Mouse (Mus musculus): ENCODE measurements around the gene Cemip. TPM values are rescaled to one million over a fixed set of nuclear protein-coding genes. Genes with fewer than 3 reads are reported as not detected.

Gene Cemip
- polyA plus RNA-seq, 1 experiment = 0.65 TPM

GRCm38 (mm10) chr7:83949662-83950061 lies 136.6 kb downstream of the Cemip start:
- WGBS = 75% methylated on average over 6 of the region's 6 CpGs
- no peak overlapping the region for H3K4me3 ChIP-seq (replicated peaks; ENCODE audit: extremely low read depth, low read depth, low read length)
- no peaks in the 10 kb centered on the region for H3K4me1 ChIP-seq (ENCODE audit: control insufficient read depth, insufficient read depth, low read length)
- TF ChIP-seq POLR2A (IDR thresholded peaks at IDR 0.05; ENCODE audit: borderline replicate concordance, extremely low read depth, low read depth, low read length) (no peak), CTCF (IDR thresholded peaks at IDR 0.05; ENCODE audit: insufficient read depth, low read length) (no peak)
- no peak for DNase-seq

DNA sequence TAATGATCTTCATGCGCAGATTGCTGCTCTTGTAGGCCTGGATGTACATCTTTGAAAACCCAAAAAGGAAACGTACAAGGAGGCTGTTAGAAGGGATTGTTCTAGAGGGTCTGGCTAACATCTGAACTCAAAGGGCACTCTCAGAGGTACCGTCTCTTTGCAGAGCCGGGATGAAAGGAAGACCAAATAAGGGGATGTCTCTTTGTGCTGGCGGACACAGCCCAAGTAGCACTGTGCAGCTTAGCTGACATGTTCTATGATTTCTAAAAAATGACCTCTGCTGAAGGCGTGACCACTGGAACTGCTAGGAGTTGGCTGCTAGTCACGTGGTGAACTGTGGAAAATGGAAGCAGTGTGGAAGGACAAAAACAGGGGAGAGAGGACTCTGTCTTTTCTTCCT lies 137.6 kb downstream of the Cemip start:
- H3K4me1 ChIP-seq (ENCODE audit: control insufficient read depth, insufficient read depth, low read length) = no peaks in the 10 kb centered on the region
- no peak for DNase-seq
- no peak for TF ChIP-seq POLR2A (IDR thresholded peaks at IDR 0.05; ENCODE audit: borderline replicate concordance, extremely low read depth, low read depth, low read length)
- TF ChIP-seq CTCF (IDR thresholded peaks at IDR 0.05; ENCODE audit: insufficient read depth, low read length) = no peak
- no peak overlapping the region for H3K4me3 ChIP-seq (replicated peaks; ENCODE audit: extremely low read depth, low read depth, low read length)
- WGBS = 69% methylated on average over 7 of the region's 7 CpGs

GRCm38 (mm10) chr7:83941701-83942101 lies 144.6 kb downstream of the Cemip start:
- WGBS = 79% methylated on average over 8 of the region's 8 CpGs
- DNase-seq = no peak
- no peak for TF ChIP-seq CTCF (IDR thresholded peaks at IDR 0.05; ENCODE audit: insufficient read depth, low read length)
- no peak for TF ChIP-seq POLR2A (IDR thresholded peaks at IDR 0.05; ENCODE audit: borderline replicate concordance, extremely low read depth, low read depth, low read length)
- Histone ChIP-seq H3K4me1 (ENCODE audit: control insufficient read depth, insufficient read depth, low read length) (no peaks in the 10 kb centered on the region), H3K4me3 (replicated peaks; ENCODE audit: extremely low read depth, low read depth, low read length) (no peak overlapping the region)

DNA sequence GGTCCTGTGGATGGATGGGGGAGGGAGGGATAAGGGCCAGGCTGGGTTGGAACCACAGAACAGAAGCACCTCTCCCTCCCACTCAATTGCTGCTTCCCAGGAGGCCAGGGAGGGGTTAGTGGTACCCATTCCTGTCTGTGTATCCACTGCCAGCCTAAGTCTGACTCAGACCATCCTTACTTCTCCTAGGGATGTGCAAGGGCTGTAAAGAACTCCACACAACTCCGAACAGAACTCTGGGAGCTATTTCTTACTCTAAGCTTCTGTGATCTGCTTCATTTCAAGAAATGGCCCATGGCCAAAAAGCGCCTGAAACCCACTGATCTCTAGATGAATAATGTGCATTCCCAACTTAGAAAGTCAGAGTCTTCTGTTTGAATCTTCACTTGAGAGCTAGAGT lies 146.2 kb downstream of the Cemip start:
- no peaks in the 10 kb centered on the region for H3K4me1 ChIP-seq (ENCODE audit: control insufficient read depth, insufficient read depth, low read length)
- no peak for DNase-seq
- WGBS = 69% methylated on average over 2 of the region's 2 CpGs
- no peak for TF ChIP-seq POLR2A (IDR thresholded peaks at IDR 0.05; ENCODE audit: borderline replicate concordance, extremely low read depth, low read depth, low read length)
- no peak for TF ChIP-seq CTCF (IDR thresholded peaks at IDR 0.05; ENCODE audit: insufficient read depth, low read length)
- H3K4me3 ChIP-seq (replicated peaks; ENCODE audit: extremely low read depth, low read depth, low read length) = no peak overlapping the region

DNA sequence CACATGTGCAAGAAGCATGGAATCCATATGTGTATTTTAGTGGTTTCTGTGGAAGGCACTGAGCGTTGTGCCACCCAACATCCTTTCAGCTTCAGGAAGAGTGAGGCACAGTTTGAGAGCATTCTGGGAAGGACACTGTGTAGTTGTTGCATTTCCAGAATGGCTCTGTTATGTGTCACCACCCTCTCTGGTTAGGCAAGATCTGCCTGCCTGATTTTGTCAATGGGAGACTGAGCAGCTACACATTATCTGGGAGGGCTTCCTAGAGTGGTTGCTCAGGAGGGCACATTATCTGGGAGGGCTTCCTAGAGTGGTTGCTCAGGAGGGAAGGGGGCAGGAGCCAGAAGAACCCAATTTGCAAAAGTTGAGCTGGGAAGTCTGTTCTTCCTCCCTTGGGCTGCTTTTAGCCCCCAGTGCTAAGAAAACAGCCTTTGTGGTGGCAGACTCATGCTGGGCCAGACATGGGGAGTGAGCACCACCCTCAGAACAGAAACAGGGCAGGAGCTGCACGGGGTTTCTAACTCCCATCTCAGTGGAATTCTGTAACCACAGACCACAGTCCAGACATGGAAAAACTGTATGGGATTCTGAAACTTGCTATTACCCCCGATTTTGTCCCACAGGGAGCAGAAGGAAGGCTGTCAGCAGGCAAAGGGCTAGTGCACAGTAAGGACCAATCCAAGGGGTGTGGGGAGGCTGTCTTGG lies 147.1 kb downstream of the Cemip start:
- WGBS = 70% methylated on average over 3 of the region's 3 CpGs
- TF ChIP-seq CTCF (IDR thresholded peaks at IDR 0.05; ENCODE audit: insufficient read depth, low read length) (no peak), POLR2A (IDR thresholded peaks at IDR 0.05; ENCODE audit: borderline replicate concordance, extremely low read depth, low read depth, low read length) (no peak)
- DNase-seq = no peak
- H3K4me1 ChIP-seq (ENCODE audit: control insufficient read depth, insufficient read depth, low read length) = no peaks in the 10 kb centered on the region
- no peak overlapping the region for H3K4me3 ChIP-seq (replicated peaks; ENCODE audit: extremely low read depth, low read depth, low read length)

GRCm38 (mm10) chr7:83921637-83922036 lies 164.7 kb downstream of the Cemip start:
- 41% methylated on average over 3 of the region's 3 CpGs for WGBS
- no peak for TF ChIP-seq POLR2A (IDR thresholded peaks at IDR 0.05; ENCODE audit: borderline replicate concordance, extremely low read depth, low read depth, low read length)
- TF ChIP-seq CTCF (IDR thresholded peaks at IDR 0.05; ENCODE audit: insufficient read depth, low read length) = no peak
- no peak for DNase-seq
- no peak overlapping the region for H3K4me3 ChIP-seq (replicated peaks; ENCODE audit: extremely low read depth, low read depth, low read length)
- no peaks in the 10 kb centered on the region for H3K4me1 ChIP-seq (ENCODE audit: control insufficient read depth, insufficient read depth, low read length)

DNA sequence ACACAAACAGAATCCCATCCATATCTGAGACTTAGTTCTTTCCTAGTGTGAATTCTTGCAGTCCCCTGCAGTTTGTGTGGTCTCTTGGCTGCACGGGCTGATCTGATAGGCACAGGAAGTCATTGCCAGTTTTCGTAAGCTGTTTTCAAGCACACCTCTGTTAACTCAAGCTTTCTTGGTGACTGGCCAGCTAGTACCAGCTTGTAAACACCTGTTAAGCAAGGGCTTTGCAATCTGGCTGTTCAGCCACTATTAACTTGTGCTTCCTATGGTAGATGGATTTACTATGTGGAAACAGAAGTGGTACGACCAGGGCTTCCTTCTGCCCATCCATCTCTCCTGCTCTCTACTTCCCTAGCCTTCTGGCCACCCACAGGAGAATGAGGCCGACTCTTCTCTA lies 166.1 kb downstream of the Cemip start:
- H3K4me1 ChIP-seq (ENCODE audit: control insufficient read depth, insufficient read depth, low read length) = no peaks in the 10 kb centered on the region
- no peak overlapping the region for H3K4me3 ChIP-seq (replicated peaks; ENCODE audit: extremely low read depth, low read depth, low read length)
- TF ChIP-seq POLR2A (IDR thresholded peaks at IDR 0.05; ENCODE audit: borderline replicate concordance, extremely low read depth, low read depth, low read length) (no peak), CTCF (IDR thresholded peaks at IDR 0.05; ENCODE audit: insufficient read depth, low read length) (no peak)
- 46% methylated on average over 4 of the region's 4 CpGs for whole genome bisulfite sequencing
- DNase-seq = no peak

- peak; percentile 76 for DNase-seq
- TF ChIP-seq POLR2A (IDR thresholded peaks at IDR 0.05; ENCODE audit: borderline replicate concordance, extremely low read depth, low read depth, low read length) = no peak
- TF ChIP-seq CTCF (IDR thresholded peaks at IDR 0.05; ENCODE audit: insufficient read depth, low read length) = peak; percentile 85
- H3K4me3 ChIP-seq (replicated peaks; ENCODE audit: extremely low read depth, low read depth, low read length) = no peak overlapping the region
- WGBS = under 1% methylated on average over 3 of the region's 3 CpGs
- no peaks in the 10 kb centered on the region for H3K4me1 ChIP-seq (ENCODE audit: control insufficient read depth, insufficient read depth, low read length)
Measured at GRCm38 (mm10) chr7:83914566-83914965, 171.7 kb downstream of the Cemip start.

- DNase-seq = no peak
- WGBS = 76% methylated on average over 9 of the region's 9 CpGs
- Histone ChIP-seq H3K4me1 (ENCODE audit: control insufficient read depth, insufficient read depth, low read length) (no peaks in the 10 kb centered on the region), H3K4me3 (replicated peaks; ENCODE audit: extremely low read depth, low read depth, low read length) (no peak overlapping the region)
- TF ChIP-seq POLR2A (IDR thresholded peaks at IDR 0.05; ENCODE audit: borderline replicate concordance, extremely low read depth, low read depth, low read length) = no peak
- no peak for TF ChIP-seq CTCF (IDR thresholded peaks at IDR 0.05; ENCODE audit: insufficient read depth, low read length)
Measured at GRCm38 (mm10) chr7:83913995-83914394, 172.3 kb downstream of the Cemip start.

DNA sequence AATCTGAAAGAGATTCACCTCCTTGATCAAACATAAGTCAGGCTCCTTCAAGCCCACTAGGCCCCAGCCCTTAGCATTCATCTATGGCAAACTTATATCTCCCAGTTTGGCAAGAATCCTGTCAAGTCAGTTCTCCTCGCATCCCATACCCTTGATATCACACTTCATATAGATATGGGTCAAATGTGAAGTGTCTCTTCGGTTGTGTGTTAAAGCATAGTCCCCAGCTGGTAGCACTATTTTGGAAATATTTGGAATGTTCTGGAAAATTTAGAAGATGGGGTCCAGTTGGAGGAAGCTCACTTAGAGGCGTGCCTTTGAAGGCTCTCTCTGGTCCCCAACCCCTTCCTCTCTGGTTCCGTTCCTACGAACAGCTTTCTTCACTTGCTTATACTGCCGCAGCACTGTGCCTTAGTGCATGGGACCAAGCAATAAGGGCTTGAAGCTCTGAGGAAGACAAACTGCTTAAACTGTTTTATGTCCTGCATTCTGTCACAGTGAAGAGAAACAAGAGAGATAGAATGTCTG lies 172.8 kb downstream of the Cemip start:
- DNase-seq = no peak
- whole genome bisulfite sequencing = 71% methylated on average over 6 of the region's 6 CpGs
- Histone ChIP-seq H3K4me1 (ENCODE audit: control insufficient read depth, insufficient read depth, low read length) (no peaks in the 10 kb centered on the region), H3K4me3 (replicated peaks; ENCODE audit: extremely low read depth, low read depth, low read length) (no peak overlapping the region)
- TF ChIP-seq CTCF (IDR thresholded peaks at IDR 0.05; ENCODE audit: insufficient read depth, low read length) (no peak), POLR2A (IDR thresholded peaks at IDR 0.05; ENCODE audit: borderline replicate concordance, extremely low read depth, low read depth, low read length) (no peak)

Measured in lung, adult 2 months (tissue).